Mouse (Mus musculus) embryonic facial prominence, embryonic 11.5 days (tissue): ENCODE data around the gene Optn. TPM values are rescaled to one million over a fixed set of nuclear protein-coding genes. Genes with fewer than 3 reads are reported as not detected.
A peak's percentile ranks its signal among the peaks of the same experiment; 100 is the strongest.
"Not testable (repeated sequence)": the region's sequence is repeated elsewhere in the genome, so short reads cannot be mapped to it uniquely, and the experiment has no call there.

Experiments
- ATAC-seq: fragments of 200-750 bp; cut with Nextera tagmentation; replicated peaks from 2 replicates; pipeline ENCODE4 v1.8.0; 2017; ENCODE audit warnings: low read depth; ENCODE audit not compliant: insufficient number of reproducible peaks, low FRiP score, low TSS enrichment
- DNase-seq: peaks from one replicate; pipeline ENCODE4 v3.0.0-alpha.2; 2015; ENCODE audit warnings: low spot score
- H3K27ac ChIP-seq: fragments of 300-500 bp; sonication (generic); replicated peaks from 2 replicates; pipeline ENCODE4 v1.5.1; 2014; ENCODE audit warnings: mild to moderate bottlenecking, low read depth, low read length, control low read depth
- H3K27me3 ChIP-seq: fragments of 300-500 bp; sonication (generic); 2 replicates; pipeline ENCODE4 v1.6.1; 2014; ENCODE audit warnings: mild to moderate bottlenecking, low read length, moderate library complexity, mixed read lengths; ENCODE audit not compliant: control insufficient read depth, insufficient read depth
- H3K36me3 ChIP-seq: fragments of 300-500 bp; sonication (generic); replicated peaks from 2 replicates; pipeline ENCODE4 v1.6.1; 2014; ENCODE audit warnings: low read depth, mild to moderate bottlenecking, low read length, moderate library complexity, mixed read lengths; ENCODE audit not compliant: control insufficient read depth, insufficient read depth
- H3K4me1 ChIP-seq: fragments of 300-500 bp; sonication (generic); 2 replicates; pipeline ENCODE4 v1.6.1; 2014; ENCODE audit warnings: low read length, mixed read lengths; ENCODE audit not compliant: control insufficient read depth, insufficient read depth
- H3K4me2 ChIP-seq: fragments of 300-500 bp; sonication (generic); 2 replicates; pipeline ENCODE4 v1.6.1; 2014; ENCODE audit warnings: low read depth, mild to moderate bottlenecking, control low read depth, low read length, moderate library complexity
- H3K4me3 ChIP-seq: fragments of 300-500 bp; sonication (generic); 2 replicates; pipeline ENCODE4 v1.5.1; 2014; ENCODE audit warnings: low read depth, low read length, control low read depth
- H3K9ac ChIP-seq: fragments of 300-500 bp; sonication (generic); replicated peaks from 2 replicates; pipeline ENCODE4 v1.6.1; 2014; ENCODE audit warnings: mild to moderate bottlenecking, control low read depth, low read length
- H3K9me3 ChIP-seq: fragments of 300-500 bp; sonication (generic); replicated peaks from 2 replicates; pipeline ENCODE4 v1.6.1; 2016; ENCODE audit warnings: mild to moderate bottlenecking, low read length, inconsistent platforms, mixed read lengths; ENCODE audit not compliant: control insufficient read depth
- WGBS: fragments of 180-500 bp; shearing (Covaris S2); extraction: QIAGEN DNeasy Blood & Tissue Kit; methylation state at CpG from one replicate; pipeline ENCODE4 v1.1.7; 2014; 5-methylcytosine and 5-hydroxymethylcytosine counted together
- polyA plus RNA-seq: library from polyadenylated mRNA; unstranded; fragments of >200 nt; fragmentation: Nextera tagmentation; extraction: Ambion mirVana; gene quantifications from 2 replicates; pipeline ENCODE4 v1.2.1, GENCODE M21; 2014

The Optn gene
- polyA plus RNA-seq, 1 experiment from 2014 or later, result 6.2 TPM

- H3K9ac ChIP-seq, result no peak overlapping the region
- no peak overlapping the region for H3K4me2 ChIP-seq
- no peaks in the 10 kb centered on the region for H3K4me1 ChIP-seq
- no peaks in the 10 kb centered on the region for H3K27me3 ChIP-seq
- no peaks in the 10 kb centered on the region for H3K36me3 ChIP-seq
- no peak overlapping the region for H3K4me3 ChIP-seq
- H3K9me3 ChIP-seq, result no peaks in the 10 kb centered on the region
- 69% methylated on average over 2 of the region's 2 CpGs for WGBS
- DNase-seq (no peak), ATAC-seq (no peak)
- no peak overlapping the region for H3K27ac ChIP-seq
These were observed 11.6 kb upstream of the Optn start for GRCm38 (mm10) chr2:5075432-5075831.

DNA sequence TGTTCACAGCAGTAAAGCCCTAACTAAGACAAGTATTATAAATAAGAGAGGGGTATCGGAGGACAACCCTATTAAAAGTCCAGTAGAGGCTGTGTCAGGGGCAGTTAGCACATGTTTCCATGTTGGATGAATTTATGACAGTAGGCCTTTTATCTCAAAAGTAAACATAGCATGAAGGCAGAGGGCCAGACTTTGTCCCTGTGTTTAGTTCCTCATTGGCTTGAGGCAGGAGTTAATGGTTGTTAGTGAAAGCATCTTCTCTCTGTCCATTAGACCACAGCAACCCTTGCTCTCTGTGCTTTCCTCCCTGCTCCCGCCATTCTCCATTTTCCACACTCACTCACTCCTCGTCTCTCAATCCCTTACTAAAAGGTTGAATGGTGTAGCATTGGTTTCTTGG is 9.9 kb upstream of the Optn start:
- ATAC-seq (no peak), DNase-seq (no peak)
- Histone ChIP-seq H3K4me2 (no peak overlapping the region), H3K27me3 (no peaks in the 10 kb centered on the region), H3K36me3 (no peaks in the 10 kb centered on the region), H3K27ac (no peak overlapping the region), H3K9ac (no peak overlapping the region), H3K9me3 (no peaks in the 10 kb centered on the region), H3K4me3 (no peak overlapping the region), H3K4me1 (no peaks in the 10 kb centered on the region)
- 89% methylated on average over 3 of the region's 3 CpGs for WGBS

GRCm38 (mm10) chr2:5067951-5068350 is 4.1 kb upstream of the Optn start:
- H3K36me3 ChIP-seq, result no peaks in the 10 kb centered on the region
- 0 out of 2 replicates have a peak, but pooled peaks cover 2% of the 10 kb centered on the region for H3K27me3 ChIP-seq
- no peak overlapping the region for H3K4me3 ChIP-seq
- WGBS, result 76% methylated on average over 4 of the region's 4 CpGs
- DNase-seq (no peak), ATAC-seq (no peak)
- no peak overlapping the region for H3K4me2 ChIP-seq
- no peaks in the 10 kb centered on the region for H3K9me3 ChIP-seq
- H3K4me1 ChIP-seq, result no peaks in the 10 kb centered on the region
- H3K9ac ChIP-seq, result no peak overlapping the region
- H3K27ac ChIP-seq, result no peak overlapping the region

DNA sequence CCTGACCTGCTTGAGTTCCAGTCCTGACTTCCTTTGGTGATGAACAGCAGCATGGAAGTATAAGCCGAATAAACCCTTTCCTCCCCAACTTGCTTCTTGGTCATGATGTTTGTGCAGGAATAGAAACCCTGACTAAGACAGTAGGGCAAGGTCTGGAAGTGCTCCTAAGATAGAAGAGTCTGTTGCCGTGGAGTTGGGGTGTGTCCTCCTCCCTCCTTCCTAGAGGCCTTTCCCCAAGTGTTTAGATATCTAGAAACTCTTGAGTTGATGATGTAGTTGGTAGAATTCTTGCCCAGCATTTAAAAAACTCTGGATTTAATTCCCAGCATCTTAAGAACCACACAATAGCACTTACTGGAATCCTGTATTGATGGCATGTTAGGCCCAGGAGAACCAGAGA is 3.4 kb upstream of the Optn start:
- 77% methylated on average over 1 of the region's 2 CpGs for WGBS
- ATAC-seq, H3K27ac ChIP-seq, H3K4me3 ChIP-seq, H3K9me3 ChIP-seq, H3K36me3 ChIP-seq, H3K9ac ChIP-seq, DNase-seq, H3K4me2 ChIP-seq, H3K27me3 ChIP-seq, H3K4me1 ChIP-seq: not testable (repeated sequence)

- DNase-seq, result no peak
- 31% methylated on average over 4 of the region's 4 CpGs for WGBS
- peak; percentile 60 for ATAC-seq
These were observed 396 bp upstream of the Optn start for GRCm38 (mm10) chr2:5064247-5064646.

DNA sequence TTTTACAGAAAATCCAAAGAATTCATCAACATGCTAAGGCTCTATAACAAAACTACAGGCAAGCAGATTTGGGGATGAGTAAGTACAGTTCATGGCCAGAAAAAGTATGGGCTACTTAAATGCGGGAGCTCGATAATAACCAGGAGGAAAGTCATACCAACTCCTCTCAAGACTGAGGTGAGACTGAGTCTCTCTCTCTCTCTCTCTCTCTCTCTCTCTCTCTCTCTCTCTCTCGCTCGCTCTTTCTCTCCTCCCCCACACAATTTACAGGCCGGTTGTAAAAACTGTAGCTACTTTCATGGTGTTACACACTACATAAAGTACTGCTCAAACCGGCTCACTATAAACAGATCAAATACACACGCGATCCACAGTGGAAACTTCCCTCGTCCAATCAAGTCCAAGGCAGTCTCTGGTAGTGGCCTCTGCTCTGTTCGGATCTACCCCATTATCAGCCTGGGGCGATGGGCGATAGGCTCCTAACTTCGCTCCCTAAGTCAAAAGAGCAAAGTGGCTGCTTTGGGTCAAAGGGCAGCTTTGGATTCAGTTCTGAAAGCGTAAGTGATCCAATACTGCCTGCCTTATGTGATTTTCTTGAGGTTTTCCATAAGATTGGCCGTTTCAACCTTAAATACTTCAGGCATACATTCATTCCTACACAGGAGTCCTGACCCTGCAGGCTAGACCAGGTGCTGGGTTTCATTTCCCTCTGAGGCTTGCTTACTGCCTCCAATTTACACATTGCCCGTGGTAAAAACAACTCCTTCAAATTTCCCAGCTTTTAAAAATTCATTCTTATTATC is 1.2 kb downstream of the Optn start:
- H3K9me3 ChIP-seq, result no peaks in the 10 kb centered on the region
- ATAC-seq (no peak), DNase-seq (peak; percentile 19)
- no peak overlapping the region; the same call in 1 of the 2 replicates for H3K4me3 ChIP-seq
- 0 out of 2 replicates have a peak, but pooled peaks cover 2% of the 10 kb centered on the region for H3K27me3 ChIP-seq
- H3K36me3 ChIP-seq, result no peaks in the 10 kb centered on the region
- H3K4me2 ChIP-seq, result 0 out of 2 replicates have a peak overlapping the region, but pooled peaks have one; percentile 94
- H3K9ac ChIP-seq, result no peak overlapping the region
- H3K4me1 ChIP-seq, result no peaks in the 10 kb centered on the region
- H3K27ac ChIP-seq, result no peak overlapping the region
- 36% methylated on average over 16 of the region's 16 CpGs for WGBS

More at GRCm38 (mm10) chr2:5064247-5064646, 396 bp upstream of the Optn start:
- 0 out of 2 replicates have a peak, but pooled peaks cover 2% of the 10 kb centered on the region for H3K27me3 ChIP-seq
- H3K9ac ChIP-seq, result no peak overlapping the region
- peak overlapping the region; percentile 48; the same call in 1 of the 2 replicates for H3K4me3 ChIP-seq
- no peaks in the 10 kb centered on the region for H3K36me3 ChIP-seq
- H3K9me3 ChIP-seq, result no peaks in the 10 kb centered on the region
- peak overlapping the region; percentile 94; the same call in 1 of the 2 replicates for H3K4me2 ChIP-seq
- H3K27ac ChIP-seq, result no peak overlapping the region
- no peaks in the 10 kb centered on the region for H3K4me1 ChIP-seq

DNA sequence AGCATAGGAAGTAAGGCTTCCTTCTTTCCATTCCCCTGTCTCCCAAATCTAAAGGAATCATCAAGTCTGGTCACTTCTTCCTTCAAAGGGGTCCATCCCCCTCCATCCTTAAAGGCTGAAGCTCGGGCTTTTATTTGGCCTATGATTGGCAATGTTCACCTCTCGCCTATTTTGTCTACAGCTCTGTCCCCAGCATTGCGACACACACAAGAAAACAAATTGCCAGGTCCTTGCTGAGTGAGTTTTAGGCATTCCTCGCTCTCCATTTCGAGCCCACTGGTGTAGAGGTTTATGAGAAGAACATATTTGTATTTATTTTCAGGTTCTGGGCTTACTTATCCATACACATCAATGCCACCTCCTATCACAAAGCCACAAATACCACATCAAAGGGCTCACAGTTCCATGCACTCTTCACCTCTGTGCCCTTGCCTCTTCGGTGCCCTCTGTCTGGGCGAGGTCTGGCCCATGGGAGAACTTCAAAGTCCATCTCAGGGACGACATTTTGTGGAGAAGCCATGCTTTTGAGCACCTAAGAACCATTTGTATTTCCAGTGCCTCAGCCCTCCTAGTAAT is 2.6 kb downstream of the Optn start:
- WGBS, result 83% methylated on average over 8 of the region's 8 CpGs
- Histone ChIP-seq H3K9me3 (no peaks in the 10 kb centered on the region), H3K9ac (no peak overlapping the region), H3K4me3 (no peak overlapping the region), H3K4me1 (no peaks in the 10 kb centered on the region), H3K27me3 (0 out of 2 replicates have a peak, but pooled peaks cover 2% of the 10 kb centered on the region), H3K36me3 (no peaks in the 10 kb centered on the region), H3K27ac (no peak overlapping the region), H3K4me2 (no peak overlapping the region)
- no peak for DNase-seq
- ATAC-seq, result no peak

DNA sequence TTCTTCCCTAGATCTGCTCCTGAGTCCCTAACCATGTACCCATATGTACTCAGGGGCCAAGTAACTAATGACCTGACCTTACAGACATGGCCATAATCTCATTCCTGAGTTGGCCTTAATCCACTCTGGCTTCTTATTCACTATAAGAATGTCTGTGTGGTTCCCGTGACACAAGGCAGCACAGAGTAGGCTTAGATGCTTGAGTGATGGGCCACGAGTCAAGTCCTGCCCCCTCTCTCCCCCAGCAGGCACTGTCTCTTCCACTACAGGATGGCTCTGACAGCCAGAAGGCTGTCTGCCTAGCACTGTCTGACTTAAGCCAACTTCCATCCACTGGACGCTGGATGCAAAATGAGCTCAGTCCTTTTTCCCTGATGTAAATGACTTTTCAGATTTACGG is 3.9 kb downstream of the Optn start:
- DNase-seq, result no peak
- no peak overlapping the region for H3K4me3 ChIP-seq
- H3K36me3 ChIP-seq, result no peaks in the 10 kb centered on the region
- no peaks in the 10 kb centered on the region for H3K4me1 ChIP-seq
- 70% methylated on average over 4 of the region's 4 CpGs for WGBS
- H3K27me3 ChIP-seq, result 0 out of 2 replicates have a peak, but pooled peaks cover 2% of the 10 kb centered on the region
- H3K4me2 ChIP-seq, result no peak overlapping the region
- no peak for ATAC-seq
- H3K9me3 ChIP-seq, result no peaks in the 10 kb centered on the region
- H3K9ac ChIP-seq, result no peak overlapping the region
- H3K27ac ChIP-seq, result no peak overlapping the region
